ENCODE assay signal across 14 mouse cellular contexts in the genomic region with DNA sequence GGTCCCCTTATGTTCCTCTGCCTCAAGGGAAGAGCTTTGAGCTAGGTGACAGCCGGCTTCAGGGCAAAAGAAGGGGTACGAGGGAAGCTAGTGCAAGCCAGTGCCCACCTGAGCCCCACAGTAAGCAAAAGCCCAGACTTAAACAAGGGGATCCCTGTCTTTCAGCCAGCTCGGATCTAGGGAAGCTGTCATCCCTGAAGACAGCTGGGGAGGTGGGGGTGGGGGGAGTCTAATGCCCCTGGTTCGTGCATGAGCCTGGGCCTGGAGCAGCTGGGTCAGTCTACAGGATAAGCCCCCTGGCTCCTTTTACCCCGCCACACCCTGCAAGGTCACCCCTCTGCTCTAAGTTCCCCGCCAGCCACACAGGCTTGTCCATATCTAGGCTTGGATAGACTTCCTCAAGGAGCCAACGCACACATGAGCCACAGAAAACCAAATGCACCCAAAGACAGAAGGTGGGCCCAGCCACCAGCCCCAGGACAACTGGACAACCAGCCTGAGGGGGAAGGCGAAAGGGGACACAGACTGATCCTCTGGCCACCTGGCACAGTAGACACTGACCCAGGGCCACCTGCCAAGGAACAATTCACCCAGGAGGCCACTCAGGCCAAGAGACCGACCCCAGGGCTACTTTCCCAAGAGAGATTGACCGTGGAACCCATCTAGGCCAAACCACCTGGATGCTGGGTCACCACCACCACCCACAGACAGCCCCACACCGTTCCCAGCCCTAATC. TPM values are rescaled to one million over a fixed set of nuclear protein-coding genes. Genes with fewer than 3 reads are reported as not detected.
DNase-seq lines count a peak whose midpoint lies in the region; ATAC-seq and TF ChIP-seq lines count a peak whose summit lies in the region.
"Had no signal": no experiment of that assay in that cellular context is flagged by ENCODE, and none has a peak within 500 bp of the region (broad histone marks: within the 10 kb centered on the region; RNA-seq: fewer than 3 reads in every experiment).

No protein-coding gene starts in this region.

- 0 out of 2 replicates have a peak, but pooled peaks cover 2% of the 10 kb centered on the region for H3K27me3 ChIP-seq in midbrain, embryonic 12.5 days
- no peaks in the 10 kb centered on the region for H3K27me3 ChIP-seq in midbrain, postnatal 0 days (ENCODE audit: insufficient read depth, low read length)
- no peaks in the 10 kb centered on the region for H3K27me3 ChIP-seq in forebrain, embryonic 13.5 days
- H3K27me3 ChIP-seq in neural tube, embryonic 14.5 days (ENCODE audit: control insufficient read depth, insufficient read depth, low read length), result no peaks in the 10 kb centered on the region
- H3K27me3 ChIP-seq: neural tube, embryonic 12.5 days; Patski had no signal

- no peak overlapping the region for H3K4me3 ChIP-seq in gastrocnemius, adult 2 months
- no peak overlapping the region for H3K4me3 ChIP-seq in midbrain, embryonic 12.5 days
- H3K4me3 ChIP-seq in midbrain, postnatal 0 days (ENCODE audit: low read depth, low read length), result no peak overlapping the region
- H3K4me3 ChIP-seq in forebrain, embryonic 13.5 days, result no peak overlapping the region
- H3K4me3 ChIP-seq in neural tube, embryonic 14.5 days (ENCODE audit: low read depth, low read length), result no peak overlapping the region
- H3K4me3 ChIP-seq: megakaryocyte, embryonic 14.5 days; neural tube, embryonic 12.5 days had no signal

- ATAC-seq in midbrain, embryonic 12.5 days (ENCODE audit: low FRiP score, low read depth), result no peak
- no peak for ATAC-seq in midbrain, postnatal 0 days (ENCODE audit: low FRiP score)
- ATAC-seq in forebrain, embryonic 13.5 days, result no peak
- no peak for ATAC-seq in neural tube, embryonic 14.5 days (ENCODE audit: low read depth)
- ATAC-seq: intestine, postnatal 0 days; Patski had no signal

- H3K9me3 ChIP-seq in midbrain, embryonic 12.5 days, result no peaks in the 10 kb centered on the region
- H3K9me3 ChIP-seq in midbrain, postnatal 0 days (ENCODE audit: low read length), result no peaks in the 10 kb centered on the region
- no peaks in the 10 kb centered on the region for H3K9me3 ChIP-seq in forebrain, embryonic 13.5 days (replicated peaks)
- no peaks in the 10 kb centered on the region for H3K9me3 ChIP-seq in neural tube, embryonic 14.5 days (ENCODE audit: control insufficient read depth, low read length)
- H3K9me3 ChIP-seq: megakaryocyte, embryonic 14.5 days; neural tube, embryonic 12.5 days had no signal

- 75% methylated on average over 11 of the region's 11 CpGs for whole genome bisulfite sequencing in midbrain, embryonic 12.5 days
- WGBS in midbrain, postnatal 0 days, result 73% methylated on average over 11 of the region's 11 CpGs
- WGBS in forebrain, embryonic 13.5 days, result 74% methylated on average over 11 of the region's 11 CpGs
- 58% methylated on average over 11 of the region's 11 CpGs for WGBS in neural tube, embryonic 14.5 days

- peak overlapping the region; percentile 54 for H3K27ac ChIP-seq in gastrocnemius, adult 2 months
- 0 out of 2 replicates have a peak overlapping the region, but pooled peaks have one; percentile 20 for H3K27ac ChIP-seq in midbrain, embryonic 12.5 days (replicated peaks)
- H3K27ac ChIP-seq in midbrain, postnatal 0 days (ENCODE audit: low read depth, low read length), result no peak overlapping the region
- peak overlapping the region; percentile 88 for H3K27ac ChIP-seq in forebrain, embryonic 13.5 days
- 0 out of 2 replicates have a peak overlapping the region, but pooled peaks have one; percentile 34 for H3K27ac ChIP-seq in neural tube, embryonic 14.5 days (ENCODE audit: low read depth, low read length)
- H3K27ac ChIP-seq: neural tube, embryonic 12.5 days had no signal

- peaks cover 77% of the 10 kb centered on the region for H3K4me1 ChIP-seq in midbrain, embryonic 12.5 days
- peaks cover 47% of the 10 kb centered on the region for H3K4me1 ChIP-seq in midbrain, postnatal 0 days (ENCODE audit: insufficient read depth, low read length)
- peaks cover 94% of the 10 kb centered on the region for H3K4me1 ChIP-seq in forebrain, embryonic 13.5 days
- peaks cover 80% of the 10 kb centered on the region for H3K4me1 ChIP-seq in neural tube, embryonic 14.5 days (ENCODE audit: control insufficient read depth, insufficient read depth, low read length)

- DNase-seq in gastrocnemius, adult 2 months, result no peak
- DNase-seq in gastrocnemius, postnatal 10 days, result no peak
- DNase-seq in midbrain, postnatal 0 days (ENCODE audit: low spot score), result no peak
- DNase-seq in right cerebral cortex, postnatal 4 days, result no peak
- DNase-seq: cerebellum, adult 11 months; lung, embryonic 14.5 days; thymus, postnatal 14 days had no signal

- H3K36me3 ChIP-seq in midbrain, embryonic 12.5 days, result no peaks in the 10 kb centered on the region
- H3K36me3 ChIP-seq in midbrain, postnatal 0 days (ENCODE audit: insufficient read depth, low read length), result no peaks in the 10 kb centered on the region
- H3K36me3 ChIP-seq in forebrain, embryonic 13.5 days (ENCODE audit: poor library complexity, severe bottlenecking), result 0 out of 2 replicates have a peak, but pooled peaks cover 3% of the 10 kb centered on the region
- no peaks in the 10 kb centered on the region for H3K36me3 ChIP-seq in neural tube, embryonic 14.5 days (ENCODE audit: control insufficient read depth, insufficient read depth, low read length)
- H3K36me3 ChIP-seq: neural tube, embryonic 12.5 days had no signal

- intact Hi-C loops in gastrocnemius, adult 2 months (cut with DNase I), result no loop called here

- no peak overlapping the region for H3K9ac ChIP-seq in midbrain, embryonic 12.5 days (replicated peaks)
- H3K9ac ChIP-seq in midbrain, postnatal 0 days (replicated peaks; ENCODE audit: low read length, poor library complexity, severe bottlenecking), result no peak overlapping the region
- peak overlapping the region; percentile 57; the same call in 1 of the 2 replicates for H3K9ac ChIP-seq in forebrain, embryonic 13.5 days
- H3K9ac ChIP-seq in neural tube, embryonic 14.5 days (replicated peaks; ENCODE audit: low read depth, low read length), result no peak overlapping the region
- H3K9ac ChIP-seq: lung, embryonic 14.5 days; neural tube, embryonic 12.5 days had no signal

- TF ChIP-seq CTCF in gastrocnemius, adult 2 months (IDR thresholded peaks at IDR 0.05), result no peak
- no peak for TF ChIP-seq CTCF in midbrain, postnatal 0 days (IDR thresholded peaks at IDR 0.05)

- H3K4me2 ChIP-seq in midbrain, embryonic 12.5 days (replicated peaks), result no peak overlapping the region
- no peak overlapping the region for H3K4me2 ChIP-seq in midbrain, postnatal 0 days (ENCODE audit: low read depth, low read length, poor library complexity, severe bottlenecking)
- H3K4me2 ChIP-seq in forebrain, embryonic 13.5 days, result peak overlapping the region; percentile 2; the same call in 1 of the 2 replicates
- H3K4me2 ChIP-seq in neural tube, embryonic 14.5 days (ENCODE audit: low read depth, low read length), result no peak overlapping the region
- H3K4me2 ChIP-seq: lung, embryonic 14.5 days had no signal

RNA-seq across cellular contexts. Expression of a gene that starts 8.7 kb away (rescaled TPM):
- total RNA-seq in gastrocnemius, adult 2 months (2021), result 100 to 1,000 TPM; 123 to 153 TPM
- 100 to 1,000 TPM; 116 to 123 TPM for total RNA-seq in gastrocnemius, postnatal 10 days (2021)
- 24.5 and 25.1 TPM in 2 replicates for polyA plus RNA-seq in midbrain, embryonic 12.5 days (2016; fragmentation: Nextera tagmentation; extraction: Ambion mirVana)
- total RNA-seq in midbrain, postnatal 0 days (2014; rRNA removed), result 22.8 and 37.8 TPM in 2 replicates
- polyA plus RNA-seq in midbrain, postnatal 0 days (2015; fragmentation: Nextera tagmentation; extraction: Ambion mirVana), result 15.5 and 17.8 TPM in 2 replicates
- 25.6 and 27.3 TPM in 2 replicates for polyA plus RNA-seq in forebrain, embryonic 13.5 days (2015; fragmentation: Nextera tagmentation; extraction: Ambion mirVana)
- polyA plus RNA-seq in neural tube, embryonic 14.5 days (2014; fragmentation: Nextera tagmentation; extraction: Ambion mirVana), result 29.1 and 32.8 TPM in 2 replicates
